Mouse (Mus musculus): ENCODE data around the gene Ltb. TPM values are rescaled to one million over a fixed set of nuclear protein-coding genes. Genes with fewer than 3 reads are reported as not detected.

Gene Ltb
- total and polyA plus RNA-seq, 3 experiments: 1.1 to 1.5 TPM; not detected in 1

GRCm38 (mm10) chr17:35194844-35195630 is 798 bp downstream of the Ltb start:
- H3K4me1 ChIP-seq (ENCODE audit: control insufficient read depth in 1 of 2, insufficient read depth in 2 of 2, low read length in 2 of 2): peaks cover 11 to 23% of the 10 kb centered on the region in 2 experiments
- peaks cover 5% of the 10 kb centered on the region; the same call in 1 of the 2 replicates for H3K79me2 ChIP-seq (ENCODE audit: control insufficient read depth, insufficient read depth, low read length, poor library complexity)
- peak overlapping the region; percentile 71 to 74 for H3K4me3 ChIP-seq (ENCODE audit: control insufficient read depth in 1 of 2, insufficient read depth in 1 of 2, low read depth in 2 of 2, low read length in 2 of 2)
- H3K27ac ChIP-seq (ENCODE audit: control insufficient read depth, low read depth, low read length): no peak overlapping the region
- H3K27me3 ChIP-seq (ENCODE audit: control insufficient read depth in 1 of 2, insufficient read depth in 2 of 2, low read length in 2 of 2): no peaks in the 10 kb centered on the region
- TF ChIP-seq NELFE (IDR thresholded peaks at IDR 0.05; ENCODE audit: low read depth, low read length) (no peak), TBP (IDR thresholded peaks at IDR 0.05; ENCODE audit: low read depth, low read length) (no peak), GATA1 (IDR thresholded peaks at IDR 0.05; ENCODE audit: low read depth, low read length) (no peak), USF1 (IDR thresholded peaks at IDR 0.05; ENCODE audit: low read depth, low read length) (no peak), CTCF (IDR thresholded peaks at IDR 0.05 in 2 of 3, conservative IDR thresholded peaks at IDR 0.05 in 1 of 3; ENCODE audit: control insufficient read depth in 1 of 3, insufficient read depth in 1 of 3, low read depth in 2 of 3, low read length in 3 of 3, poor library complexity in 1 of 3, severe bottlenecking in 1 of 3) (no peak), MYC (IDR thresholded peaks at IDR 0.05; ENCODE audit: low read depth, low read length) (no peak), ZMIZ1 (IDR thresholded peaks at IDR 0.05; ENCODE audit: low read depth, low read length) (no peak), ZC3H11A (IDR thresholded peaks at IDR 0.05; ENCODE audit: low read depth, low read length) (no peak), GABPA (IDR thresholded peaks at IDR 0.05; ENCODE audit: low read depth, low read length) (no peak), MYB (IDR thresholded peaks at IDR 0.05; ENCODE audit: low read depth, low read length) (no peak), POLR2A (IDR thresholded peaks at IDR 0.05; ENCODE audit: control insufficient read depth in 1 of 2, insufficient read depth in 1 of 2, low read depth in 1 of 2, low read length in 2 of 2, poor library complexity in 1 of 2) (no peak), SMC3 (IDR thresholded peaks at IDR 0.05; ENCODE audit: low read depth, low read length) (no peak), UBTF (IDR thresholded peaks at IDR 0.05; ENCODE audit: borderline replicate concordance, insufficient read depth, low read depth, low read length) (no peak), CHD1 (IDR thresholded peaks at IDR 0.05; ENCODE audit: low read depth, low read length) (no peak)
- H3K36me3 ChIP-seq (ENCODE audit: control insufficient read depth in 1 of 2, insufficient read depth in 2 of 2, low read length in 2 of 2): peaks cover 0 to 18% of the 10 kb centered on the region in 2 experiments; a peak in 2 of 4 replicates
- peak overlapping the region; percentile 71 for H3K9ac ChIP-seq (ENCODE audit: control insufficient read depth, low read depth, low read length, poor library complexity, severe bottlenecking)
- no peak for DNase-seq (ENCODE audit: low read depth, low spot score)
- H3K9me3 ChIP-seq (replicated peaks; ENCODE audit: insufficient read depth, low read length): no peaks in the 10 kb centered on the region

GRCm38 (mm10) chr17:35195631-35196320 is 1.5 kb downstream of the Ltb start:
- H3K27me3 ChIP-seq (ENCODE audit: control insufficient read depth in 1 of 2, insufficient read depth in 2 of 2, low read length in 2 of 2): no peaks in the 10 kb centered on the region
- H3K27ac ChIP-seq (ENCODE audit: control insufficient read depth, low read depth, low read length): peak overlapping the region; percentile 5; the same call in 1 of the 2 replicates
- peaks cover 12 to 23% of the 10 kb centered on the region in 2 experiments for H3K4me1 ChIP-seq (ENCODE audit: control insufficient read depth in 1 of 2, insufficient read depth in 2 of 2, low read length in 2 of 2)
- TF ChIP-seq BHLHE40 (IDR thresholded peaks at IDR 0.05; ENCODE audit: borderline replicate concordance, low read depth, low read length) (no peak), GABPA (IDR thresholded peaks at IDR 0.05; ENCODE audit: low read depth, low read length) (no peak), USF1 (IDR thresholded peaks at IDR 0.05; ENCODE audit: low read depth, low read length) (no peak), RCOR1 (IDR thresholded peaks at IDR 0.05; ENCODE audit: low read depth, low read length) (no peak), MYC (IDR thresholded peaks at IDR 0.05; ENCODE audit: low read depth, low read length) (no peak), POLR2AphosphoS2 (IDR thresholded peaks at IDR 0.05; ENCODE audit: low read length) (no peak), KAT2A (conservative IDR thresholded peaks at IDR 0.05; ENCODE audit: low read depth, low read length) (no peak), MAX (IDR thresholded peaks at IDR 0.05; ENCODE audit: low read length) (peak; percentile 10; the same call in 1 of the 2 replicates), UBTF (IDR thresholded peaks at IDR 0.05; ENCODE audit: borderline replicate concordance, insufficient read depth, low read depth, low read length) (0 out of 2 replicates have a peak, but pooled peaks have one; percentile 11), MAZ (IDR thresholded peaks at IDR 0.05; ENCODE audit: low read depth, low read length) (peak; percentile 94), MAFK (IDR thresholded peaks at IDR 0.05; ENCODE audit: borderline replicate concordance, low read depth, low read length) (no peak), ZKSCAN1 (IDR thresholded peaks at IDR 0.05; ENCODE audit: low read depth, low read length) (no peak), NRF1 (IDR thresholded peaks at IDR 0.05; ENCODE audit: insufficient read depth, low read depth, low read length, poor library complexity, severe bottlenecking) (peak; percentile 52; the same call in 1 of the 2 replicates), CHD2 (IDR thresholded peaks at IDR 0.05; ENCODE audit: low read length) (no peak), TCF12 (IDR thresholded peaks at IDR 0.05; ENCODE audit: low read depth, low read length) (0 out of 2 replicates have a peak, but pooled peaks have one; percentile 42), NELFE (IDR thresholded peaks at IDR 0.05; ENCODE audit: low read depth, low read length) (peak; percentile 42; the same call in 1 of the 2 replicates), CTCF (IDR thresholded peaks at IDR 0.05 in 2 of 3, conservative IDR thresholded peaks at IDR 0.05 in 1 of 3; ENCODE audit: control insufficient read depth in 1 of 3, insufficient read depth in 1 of 3, low read depth in 2 of 3, low read length in 3 of 3, poor library complexity in 1 of 3, severe bottlenecking in 1 of 3) (peak; percentile 81 to 96 (median 96)), POLR2AphosphoS5 (IDR thresholded peaks at IDR 0.05; ENCODE audit: borderline replicate concordance, low read depth, low read length) (no peak), SMC3 (IDR thresholded peaks at IDR 0.05; ENCODE audit: low read depth, low read length) (peak; percentile 78), ZMIZ1 (IDR thresholded peaks at IDR 0.05; ENCODE audit: low read depth, low read length) (no peak)

More at GRCm38 (mm10) chr17:35195631-35196320, 1.5 kb downstream of the Ltb start:
- peak overlapping the region; percentile 71 for H3K9ac ChIP-seq (ENCODE audit: control insufficient read depth, low read depth, low read length, poor library complexity, severe bottlenecking)
- H3K4me3 ChIP-seq (ENCODE audit: control insufficient read depth in 1 of 2, insufficient read depth in 1 of 2, low read depth in 2 of 2, low read length in 2 of 2): peak overlapping the region; percentile 71 to 74
- peaks cover 5% of the 10 kb centered on the region; the same call in 1 of the 2 replicates for H3K79me2 ChIP-seq (ENCODE audit: control insufficient read depth, insufficient read depth, low read length, poor library complexity)
- H3K9me3 ChIP-seq (replicated peaks; ENCODE audit: insufficient read depth, low read length): no peaks in the 10 kb centered on the region
- DNase-seq (ENCODE audit: low read depth, low spot score): peak; percentile 89
- peaks cover 0 to 17% of the 10 kb centered on the region in 2 experiments; a peak in 2 of 4 replicates for H3K36me3 ChIP-seq (ENCODE audit: control insufficient read depth in 1 of 2, insufficient read depth in 2 of 2, low read length in 2 of 2)
